Mouse (Mus musculus): ENCODE data around the gene Klf8. TPM values are rescaled to one million over a fixed set of nuclear protein-coding genes. Genes with fewer than 3 reads are reported as not detected.
"Not testable (repeated sequence)": the region's sequence is repeated elsewhere in the genome, so short reads cannot be mapped to it uniquely, and the experiment has no call there.

Klf8 gene
- polyA plus RNA-seq, 1 experiment = 0.73 TPM

GRCm38 (mm10) chrX:153255504-153255903 lies 18.2 kb downstream of the Klf8 start:
- Histone ChIP-seq H3K36me3 (ENCODE audit: control insufficient read depth, insufficient read depth, low read length) (no peaks in the 10 kb centered on the region), H3K27ac (ENCODE audit: control insufficient read depth, insufficient read depth, low read depth, low read length) (no peak overlapping the region), H3K4me1 (ENCODE audit: control insufficient read depth, insufficient read depth, low read length) (no peaks in the 10 kb centered on the region), H3K27me3 (ENCODE audit: control insufficient read depth, insufficient read depth, low read length) (no peaks in the 10 kb centered on the region), H3K4me3 (ENCODE audit: control insufficient read depth, low read depth, low read length) (no peak overlapping the region)
- TF ChIP-seq POLR2A (IDR thresholded peaks at IDR 0.05; ENCODE audit: control insufficient read depth, low read depth, low read length) (no peak), CTCF (IDR thresholded peaks at IDR 0.05; ENCODE audit: control insufficient read depth, insufficient read depth, insufficient replicate concordance, low read depth, low read length) (no peak)

GRCm38 (mm10) chrX:153282185-153282584 lies 44.9 kb downstream of the Klf8 start:
- H3K36me3 ChIP-seq (ENCODE audit: control insufficient read depth, insufficient read depth, low read length) = no peaks in the 10 kb centered on the region
- no peaks in the 10 kb centered on the region for H3K4me1 ChIP-seq (ENCODE audit: control insufficient read depth, insufficient read depth, low read length)
- H3K27me3 ChIP-seq (ENCODE audit: control insufficient read depth, insufficient read depth, low read length) = no peaks in the 10 kb centered on the region
- TF ChIP-seq POLR2A (IDR thresholded peaks at IDR 0.05; ENCODE audit: control insufficient read depth, low read depth, low read length) (no peak), CTCF (IDR thresholded peaks at IDR 0.05; ENCODE audit: control insufficient read depth, insufficient read depth, insufficient replicate concordance, low read depth, low read length) (no peak)
- no peak overlapping the region for H3K4me3 ChIP-seq (ENCODE audit: control insufficient read depth, low read depth, low read length)
- no peak overlapping the region for H3K27ac ChIP-seq (ENCODE audit: control insufficient read depth, insufficient read depth, low read depth, low read length)

GRCm38 (mm10) chrX:153311356-153311755 lies 74.1 kb downstream of the Klf8 start:
- Histone ChIP-seq H3K4me3 (ENCODE audit: control insufficient read depth, low read depth, low read length) (no peak overlapping the region), H3K27ac (ENCODE audit: control insufficient read depth, insufficient read depth, low read depth, low read length) (no peak overlapping the region), H3K36me3 (ENCODE audit: control insufficient read depth, insufficient read depth, low read length) (no peaks in the 10 kb centered on the region), H3K4me1 (ENCODE audit: control insufficient read depth, insufficient read depth, low read length) (no peaks in the 10 kb centered on the region), H3K27me3 (ENCODE audit: control insufficient read depth, insufficient read depth, low read length) (no peaks in the 10 kb centered on the region)
- no peak for TF ChIP-seq CTCF (IDR thresholded peaks at IDR 0.05; ENCODE audit: control insufficient read depth, insufficient read depth, insufficient replicate concordance, low read depth, low read length)
- no peak for TF ChIP-seq POLR2A (IDR thresholded peaks at IDR 0.05; ENCODE audit: control insufficient read depth, low read depth, low read length)

GRCm38 (mm10) chrX:153323105-153323504 lies 85.8 kb downstream of the Klf8 start:
- no peaks in the 10 kb centered on the region for H3K27me3 ChIP-seq (ENCODE audit: control insufficient read depth, insufficient read depth, low read length)
- no peaks in the 10 kb centered on the region for H3K4me1 ChIP-seq (ENCODE audit: control insufficient read depth, insufficient read depth, low read length)
- H3K4me3 ChIP-seq (ENCODE audit: control insufficient read depth, low read depth, low read length) = no peak overlapping the region
- H3K36me3 ChIP-seq (ENCODE audit: control insufficient read depth, insufficient read depth, low read length) = no peaks in the 10 kb centered on the region
- TF ChIP-seq CTCF (IDR thresholded peaks at IDR 0.05; ENCODE audit: control insufficient read depth, insufficient read depth, insufficient replicate concordance, low read depth, low read length) = no peak
- no peak for TF ChIP-seq POLR2A (IDR thresholded peaks at IDR 0.05; ENCODE audit: control insufficient read depth, low read depth, low read length)
- H3K27ac ChIP-seq (ENCODE audit: control insufficient read depth, insufficient read depth, low read depth, low read length) = no peak overlapping the region

- not testable (repeated sequence) for H3K27me3 ChIP-seq (ENCODE audit: control insufficient read depth, insufficient read depth, low read length); H3K27ac ChIP-seq (ENCODE audit: control insufficient read depth, insufficient read depth, low read depth, low read length); H3K36me3 ChIP-seq (ENCODE audit: control insufficient read depth, insufficient read depth, low read length); H3K4me1 ChIP-seq (ENCODE audit: control insufficient read depth, insufficient read depth, low read length); H3K4me3 ChIP-seq (ENCODE audit: control insufficient read depth, low read depth, low read length)
These were observed 96.9 kb downstream of the Klf8 start for GRCm38 (mm10) chrX:153334140-153334539.

GRCm38 (mm10) chrX:153359331-153360215 lies 122.3 kb downstream of the Klf8 start:
- Histone ChIP-seq H3K4me1 (ENCODE audit: control insufficient read depth, insufficient read depth, low read length) (peaks cover 2% of the 10 kb centered on the region), H3K27me3 (ENCODE audit: control insufficient read depth, insufficient read depth, low read length) (no peaks in the 10 kb centered on the region), H3K36me3 (ENCODE audit: control insufficient read depth, insufficient read depth, low read length) (no peaks in the 10 kb centered on the region), H3K4me3 (ENCODE audit: control insufficient read depth, low read depth, low read length) (peak overlapping the region; percentile 74), H3K27ac (ENCODE audit: control insufficient read depth, insufficient read depth, low read depth, low read length) (no peak overlapping the region)
- TF ChIP-seq CTCF (IDR thresholded peaks at IDR 0.05; ENCODE audit: control insufficient read depth, insufficient read depth, insufficient replicate concordance, low read depth, low read length) = no peak

- Histone ChIP-seq H3K27ac (ENCODE audit: control insufficient read depth, insufficient read depth, low read depth, low read length) (no peak overlapping the region), H3K27me3 (ENCODE audit: control insufficient read depth, insufficient read depth, low read length) (no peaks in the 10 kb centered on the region)
These were observed 122.9 kb downstream of the Klf8 start for GRCm38 (mm10) chrX:153360216-153360590.

More at GRCm38 (mm10) chrX:153360216-153360590, 122.9 kb downstream of the Klf8 start:
- Histone ChIP-seq H3K4me3 (ENCODE audit: control insufficient read depth, low read depth, low read length) (peak overlapping the region; percentile 74), H3K36me3 (ENCODE audit: control insufficient read depth, insufficient read depth, low read length) (no peaks in the 10 kb centered on the region), H3K4me1 (ENCODE audit: control insufficient read depth, insufficient read depth, low read length) (peaks cover 2% of the 10 kb centered on the region)
- TF ChIP-seq POLR2A (IDR thresholded peaks at IDR 0.05; ENCODE audit: control insufficient read depth, low read depth, low read length) = no peak
- no peak for TF ChIP-seq CTCF (IDR thresholded peaks at IDR 0.05; ENCODE audit: control insufficient read depth, insufficient read depth, insufficient replicate concordance, low read depth, low read length)
